In the genomic region with DNA sequence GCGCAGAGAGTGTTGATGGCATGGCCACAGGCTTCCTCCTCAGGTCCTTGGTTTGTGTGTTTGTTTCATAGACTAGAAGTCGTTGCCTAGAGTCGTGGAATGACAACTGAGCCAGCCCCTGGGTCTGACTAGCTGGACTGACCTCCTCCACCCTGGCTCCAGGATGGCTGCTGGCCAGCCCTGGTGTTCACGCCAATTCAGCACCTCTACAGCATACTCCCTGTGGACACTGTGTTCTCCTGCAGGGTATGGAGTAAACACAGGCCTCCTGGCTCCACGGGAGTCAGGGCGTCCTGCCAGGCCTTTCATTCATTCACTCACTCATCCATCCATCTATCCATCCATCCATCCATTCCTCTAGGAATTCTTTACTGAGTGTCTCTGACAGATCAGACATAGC, we compare ENCODE assay signal across 7 mouse cellular contexts. TPM values are rescaled to one million over a fixed set of nuclear protein-coding genes. Genes with fewer than 3 reads are reported as not detected.
DNase-seq lines count a peak whose midpoint lies in the region; ATAC-seq and TF ChIP-seq lines count a peak whose summit lies in the region.

No protein-coding gene starts in this region.

- no peak for TF ChIP-seq CTCF in gastrocnemius, adult 2 months (IDR thresholded peaks at IDR 0.05)
- TF ChIP-seq CTCF in lung, embryonic 14.5 days (IDR thresholded peaks at IDR 0.05; ENCODE audit: low read depth) = no peak

- H3K9ac ChIP-seq in midbrain, embryonic 14.5 days (replicated peaks; ENCODE audit: low read length) = no peak overlapping the region
- no peak overlapping the region for H3K9ac ChIP-seq in midbrain, embryonic 13.5 days (replicated peaks)
- no peak overlapping the region for H3K9ac ChIP-seq in lung, embryonic 14.5 days
- no peak overlapping the region for H3K9ac ChIP-seq in intestine, embryonic 15.5 days

- H3K27me3 ChIP-seq in midbrain, embryonic 14.5 days (ENCODE audit: control insufficient read depth, insufficient read depth, low read length) = no peaks in the 10 kb centered on the region
- H3K27me3 ChIP-seq in midbrain, embryonic 13.5 days = no peaks in the 10 kb centered on the region
- H3K27me3 ChIP-seq in lung, embryonic 14.5 days (ENCODE audit: insufficient read depth, low read length) = no peaks in the 10 kb centered on the region
- H3K27me3 ChIP-seq in intestine, embryonic 15.5 days (replicated peaks) = no peaks in the 10 kb centered on the region

- no peak for ATAC-seq in midbrain, embryonic 14.5 days (ENCODE audit: low FRiP score, low TSS enrichment)
- ATAC-seq in midbrain, embryonic 13.5 days = no peak
- no peak for ATAC-seq in lung, embryonic 14.5 days (ENCODE audit: insufficient read depth)
- ATAC-seq in intestine, embryonic 15.5 days = no peak

- WGBS in midbrain, embryonic 14.5 days = 76% methylated on average over 6 of the region's 6 CpGs
- 80% methylated on average over 6 of the region's 6 CpGs for WGBS in midbrain, embryonic 13.5 days
- 44% methylated on average over 6 of the region's 6 CpGs for WGBS in lung, embryonic 14.5 days
- 50% methylated on average over 6 of the region's 6 CpGs for WGBS in intestine, embryonic 15.5 days

- intact Hi-C loops in gastrocnemius, adult 2 months (cut with DNase I) = no loop called here
- intact Hi-C loops in heart, postnatal 14 days (cut with DNase I) = loop anchor here (2.0 kb wide), 1 partner anchor 46 kb away; the partner anchor contains the start of gene Klf15

- H3K36me3 ChIP-seq in midbrain, embryonic 14.5 days (ENCODE audit: control insufficient read depth, insufficient read depth, low read length) = no peaks in the 10 kb centered on the region
- H3K36me3 ChIP-seq in midbrain, embryonic 13.5 days = no peaks in the 10 kb centered on the region
- no peaks in the 10 kb centered on the region for H3K36me3 ChIP-seq in lung, embryonic 14.5 days (ENCODE audit: insufficient read depth)
- H3K36me3 ChIP-seq in intestine, embryonic 15.5 days = no peaks in the 10 kb centered on the region

- H3K4me2 ChIP-seq in midbrain, embryonic 14.5 days (ENCODE audit: low read length) = no peak overlapping the region
- H3K4me2 ChIP-seq in midbrain, embryonic 13.5 days (replicated peaks) = no peak overlapping the region
- no peak overlapping the region for H3K4me2 ChIP-seq in lung, embryonic 14.5 days
- no peak overlapping the region for H3K4me2 ChIP-seq in intestine, embryonic 15.5 days (replicated peaks)

- H3K4me1 ChIP-seq in midbrain, embryonic 14.5 days (ENCODE audit: control insufficient read depth, insufficient read depth, low read length) = no peaks in the 10 kb centered on the region; the same call in 1 of the 2 replicates
- peaks cover 23% of the 10 kb centered on the region for H3K4me1 ChIP-seq in midbrain, embryonic 13.5 days (replicated peaks)
- peaks cover 32% of the 10 kb centered on the region for H3K4me1 ChIP-seq in lung, embryonic 14.5 days (ENCODE audit: insufficient read depth)
- H3K4me1 ChIP-seq in intestine, embryonic 15.5 days (replicated peaks) = peaks cover 15% of the 10 kb centered on the region; the same call in 1 of the 2 replicates

- H3K4me3 ChIP-seq in midbrain, embryonic 14.5 days (replicated peaks; ENCODE audit: low read depth, low read length) = no peak overlapping the region
- no peak overlapping the region for H3K4me3 ChIP-seq in midbrain, embryonic 13.5 days (replicated peaks)
- 0 out of 2 replicates have a peak overlapping the region, but pooled peaks have one; percentile 6 for H3K4me3 ChIP-seq in gastrocnemius, adult 2 months
- no peak overlapping the region for H3K4me3 ChIP-seq in lung, embryonic 14.5 days (ENCODE audit: low read depth, low read length)
- no peak overlapping the region for H3K4me3 ChIP-seq in intestine, embryonic 15.5 days (replicated peaks)

- no peaks in the 10 kb centered on the region for H3K9me3 ChIP-seq in midbrain, embryonic 14.5 days (ENCODE audit: control insufficient read depth, low read length)
- no peaks in the 10 kb centered on the region for H3K9me3 ChIP-seq in midbrain, embryonic 13.5 days
- no peaks in the 10 kb centered on the region for H3K9me3 ChIP-seq in lung, embryonic 14.5 days (ENCODE audit: low read depth, low read length)
- no peaks in the 10 kb centered on the region for H3K9me3 ChIP-seq in intestine, embryonic 15.5 days

- no peak for DNase-seq in midbrain, embryonic 14.5 days
- peak; percentile 95 for DNase-seq in gastrocnemius, adult 2 months
- DNase-seq in heart, postnatal 14 days = peak; percentile 83 to 91
- DNase-seq in lung, embryonic 14.5 days = no peak
- no peak for DNase-seq in spleen, postnatal 4 days (ENCODE audit: low spot score in 2 of 2)

- H3K27ac ChIP-seq in midbrain, embryonic 14.5 days (replicated peaks; ENCODE audit: low read depth, low read length) = 0 out of 2 replicates have a peak overlapping the region, but pooled peaks have one; percentile 26
- no peak overlapping the region for H3K27ac ChIP-seq in midbrain, embryonic 13.5 days
- H3K27ac ChIP-seq in gastrocnemius, adult 2 months = peak overlapping the region; percentile 91
- H3K27ac ChIP-seq in lung, embryonic 14.5 days (ENCODE audit: low read depth) = peak overlapping the region; percentile 27; the same call in 1 of the 2 replicates
- no peak overlapping the region for H3K27ac ChIP-seq in intestine, embryonic 15.5 days

RNA-seq across cellular contexts. Expression of gene Aldh1l1, which starts 22.9 kb away (rescaled TPM):
- 44.5 and 51.9 TPM in 2 replicates for polyA plus RNA-seq in midbrain, embryonic 14.5 days (2014; fragmentation: Nextera tagmentation; extraction: Ambion mirVana)
- 28.3 and 30.8 TPM in 2 replicates for polyA plus RNA-seq in midbrain, embryonic 13.5 days (2015; fragmentation: Nextera tagmentation; extraction: Ambion mirVana)
- 1 to 10 TPM; 3.6 to 5.3 TPM for total RNA-seq in gastrocnemius, adult 2 months (2021)
- 1 to 10 TPM in 1 of 2 experiments, under 1 TPM in 1; 0.90 to 2.7 TPM for total RNA-seq in heart, postnatal 14 days (2021)
- polyA plus RNA-seq in lung, embryonic 14.5 days (2014; fragmentation: Nextera tagmentation; extraction: Ambion mirVana) = 0.74 and 0.78 TPM in 2 replicates
- 17.5 and 19.8 TPM in 2 replicates for polyA plus RNA-seq in intestine, embryonic 15.5 days (2015; fragmentation: Nextera tagmentation; extraction: Ambion mirVana)

RNA-seq across cellular contexts. Expression of gene Klf15, which starts 46.7 kb away (rescaled TPM):
- 13.9 and 14.2 TPM in 2 replicates for polyA plus RNA-seq in midbrain, embryonic 14.5 days (2014; fragmentation: Nextera tagmentation; extraction: Ambion mirVana)
- 8.7 and 9.0 TPM in 2 replicates for polyA plus RNA-seq in midbrain, embryonic 13.5 days (2015; fragmentation: Nextera tagmentation; extraction: Ambion mirVana)
- total RNA-seq in gastrocnemius, adult 2 months (2021) = 10 to 100 TPM; 54.4 to 64.4 TPM
- total RNA-seq in heart, postnatal 14 days (2021) = 10 to 100 TPM; 43.5 to 44.3 TPM
- 8.1 and 10.9 TPM in 2 replicates for polyA plus RNA-seq in lung, embryonic 14.5 days (2014; fragmentation: Nextera tagmentation; extraction: Ambion mirVana)
- 6.3 and 8.2 TPM in 2 replicates for polyA plus RNA-seq in intestine, embryonic 15.5 days (2015; fragmentation: Nextera tagmentation; extraction: Ambion mirVana)

Comparison
In these comparisons a context has a peak if more than half of its experiments do, and no peak if none do; other contexts are left out.
1. H3K27ac ChIP-seq: peak in midbrain, embryonic 14.5 days (single experiment), gastrocnemius, adult 2 months (single experiment) and lung, embryonic 14.5 days (single experiment); none in midbrain, embryonic 13.5 days (single experiment) and intestine, embryonic 15.5 days (single experiment).
2. DNase-seq: peak in gastrocnemius, adult 2 months (single experiment) and heart, postnatal 14 days (2 of 2); none in midbrain, embryonic 14.5 days (single experiment), lung, embryonic 14.5 days (single experiment) and spleen, postnatal 4 days (0 of 2).
3. RNA of gene Aldh1l1, which starts 22.9 kb away (polyA plus RNA-seq): 44.5 to 51.9 TPM in midbrain, embryonic 14.5 days, 28.3 to 30.8 TPM in midbrain, embryonic 13.5 days and 17.5 to 19.8 TPM in intestine, embryonic 15.5 days; 0.74 to 0.78 TPM in lung, embryonic 14.5 days; every median in the first group is over 10 times any median in the second.